Mouse (Mus musculus): ENCODE results near the gene Ttll11.
A peak's percentile ranks its signal among the peaks of the same experiment; 100 is the strongest.

Ttll11 gene

GRCm38 (mm10) chr2:35723267-35723666 lies 256.4 kb downstream of the Ttll11 start:
- no peak for DNase-seq (ENCODE audit: low spot score in 2 of 2)

- no peak for DNase-seq (ENCODE audit: low spot score in 2 of 2)
Measured at GRCm38 (mm10) chr2:35722821-35723220, 256.9 kb downstream of the Ttll11 start.

- no peak for DNase-seq (ENCODE audit: low spot score in 2 of 2)
Measured at GRCm38 (mm10) chr2:35720956-35721355, 258.8 kb downstream of the Ttll11 start.

GRCm38 (mm10) chr2:35720550-35720949 lies 259.2 kb downstream of the Ttll11 start:
- no peak for DNase-seq (ENCODE audit: low spot score in 2 of 2)

- DNase-seq (ENCODE audit: low spot score in 2 of 2): no peak
Measured at GRCm38 (mm10) chr2:35720104-35720503, 259.6 kb downstream of the Ttll11 start.

- no peak for DNase-seq (ENCODE audit: low spot score in 2 of 2)
Measured at GRCm38 (mm10) chr2:35719230-35720005, 260.3 kb downstream of the Ttll11 start.

- DNase-seq (ENCODE audit: low spot score in 2 of 2): no peak
Measured at GRCm38 (mm10) chr2:35718662-35719061, 261.1 kb downstream of the Ttll11 start.

GRCm38 (mm10) chr2:35718003-35718500 lies 261.7 kb downstream of the Ttll11 start:
- DNase-seq (ENCODE audit: low spot score in 2 of 2): no peak

- no peak for DNase-seq (ENCODE audit: low spot score in 2 of 2)
Measured at GRCm38 (mm10) chr2:35716175-35716574, 263.5 kb downstream of the Ttll11 start.

- no peak for DNase-seq (ENCODE audit: low spot score in 2 of 2)
Measured at GRCm38 (mm10) chr2:35715485-35715884, 264.2 kb downstream of the Ttll11 start.

- no peak for DNase-seq (ENCODE audit: low spot score in 2 of 2)
Measured at GRCm38 (mm10) chr2:35714742-35715167, 265.0 kb downstream of the Ttll11 start.

GRCm38 (mm10) chr2:35713460-35713859 lies 266.3 kb downstream of the Ttll11 start:
- DNase-seq (ENCODE audit: low spot score in 2 of 2): no peak

- DNase-seq (ENCODE audit: low spot score in 2 of 2): no peak
Measured at GRCm38 (mm10) chr2:35712611-35713010, 267.1 kb downstream of the Ttll11 start.

GRCm38 (mm10) chr2:35703241-35703640 lies 276.5 kb downstream of the Ttll11 start:
- DNase-seq (ENCODE audit: low spot score in 2 of 2): peak in 1 of 2 experiments; percentile 64

- no peak for DNase-seq (ENCODE audit: low spot score in 2 of 2)
Measured at GRCm38 (mm10) chr2:35702608-35703007, 277.1 kb downstream of the Ttll11 start.

GRCm38 (mm10) chr2:35702001-35702400 lies 277.7 kb downstream of the Ttll11 start:
- DNase-seq (ENCODE audit: low spot score in 2 of 2): no peak

Data from urinary bladder, adult 18-20 months (tissue).